Mouse (Mus musculus): ENCODE data around the gene Gm10300.
A peak's percentile ranks its signal among the peaks of the same experiment; 100 is the strongest.

The Gm10300 gene

DNA sequence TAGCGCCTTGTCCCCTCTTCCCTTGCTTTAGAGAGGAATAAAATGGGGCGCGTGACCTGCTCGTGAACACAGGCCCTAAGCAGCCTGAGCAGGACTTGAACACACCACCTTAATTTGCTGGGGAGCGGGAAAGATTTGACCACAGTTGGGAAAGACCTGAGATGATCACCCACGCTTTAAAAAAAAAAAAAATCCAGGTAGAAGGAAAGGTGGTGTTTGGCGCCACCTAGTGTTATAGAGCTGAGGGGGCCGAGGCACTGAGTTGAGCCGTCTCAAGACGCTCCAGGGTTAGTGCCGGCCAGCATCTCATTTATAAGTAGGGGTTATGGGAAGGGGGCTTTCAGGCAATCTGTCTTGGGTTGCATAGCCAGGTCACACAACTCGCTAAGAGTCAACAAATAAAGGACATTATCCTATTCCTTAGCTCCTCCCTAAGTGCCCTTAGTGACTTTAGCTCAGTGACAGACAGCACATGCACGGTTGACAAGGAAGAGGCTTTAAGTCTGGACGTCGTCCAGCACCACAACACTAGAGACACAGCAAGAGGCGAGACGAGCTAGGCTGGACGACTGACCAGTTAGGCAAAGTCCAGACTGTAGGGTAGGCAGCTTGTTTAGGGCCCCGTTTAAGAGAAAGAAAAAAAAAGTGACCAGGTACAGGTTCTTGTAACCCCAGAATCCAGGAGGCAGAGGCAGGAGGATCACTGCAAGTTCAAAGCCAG, 5.2 kb downstream of the Gm10300 start:
- DNase-seq, result peak; percentile 82

DNA sequence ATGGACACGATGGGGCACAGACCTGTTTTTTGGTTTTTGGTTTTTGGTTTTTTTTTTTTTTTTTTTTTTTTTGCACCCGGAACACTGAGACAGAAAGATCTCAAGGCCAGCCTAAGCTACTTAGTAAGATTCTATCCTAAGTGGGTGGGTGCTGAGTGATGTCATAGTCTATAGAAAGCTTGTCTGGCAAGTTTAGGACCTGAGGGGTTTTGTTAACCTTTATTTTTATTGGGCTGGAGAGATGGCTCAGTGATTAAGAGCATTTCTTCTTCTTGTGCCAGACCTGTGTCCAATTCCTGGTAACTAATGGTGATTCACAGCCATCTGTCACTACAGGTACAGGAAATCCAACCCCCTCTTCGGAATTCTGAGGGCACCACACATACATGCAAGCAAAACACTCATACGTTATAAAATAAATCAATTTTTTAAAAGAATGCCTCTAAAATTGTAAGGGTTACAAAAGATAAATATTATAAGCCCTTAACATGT, 6.0 kb downstream of the Gm10300 start:
- DNase-seq, result no peak

DNA sequence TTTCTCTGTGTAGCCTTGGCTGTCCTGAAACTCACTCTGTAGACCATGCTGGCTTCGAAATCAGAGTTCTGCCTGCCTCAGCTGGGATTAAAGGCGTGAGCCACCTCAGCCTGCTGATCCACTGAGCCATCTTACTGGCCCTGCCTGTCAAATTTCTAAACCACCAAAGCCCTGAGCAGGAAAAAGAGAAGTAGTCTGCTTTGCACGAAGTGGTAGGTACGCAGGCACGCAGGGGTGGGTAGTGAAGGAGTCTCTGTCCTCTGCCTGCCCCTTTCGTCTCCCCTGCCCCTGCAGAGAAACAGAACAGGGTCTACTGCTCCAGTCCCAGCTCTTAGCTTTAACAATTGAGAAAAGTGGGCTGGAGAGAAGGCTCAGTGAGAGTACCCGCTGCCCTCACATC, 10.6 kb downstream of the Gm10300 start:
- DNase-seq, result no peak

DNA sequence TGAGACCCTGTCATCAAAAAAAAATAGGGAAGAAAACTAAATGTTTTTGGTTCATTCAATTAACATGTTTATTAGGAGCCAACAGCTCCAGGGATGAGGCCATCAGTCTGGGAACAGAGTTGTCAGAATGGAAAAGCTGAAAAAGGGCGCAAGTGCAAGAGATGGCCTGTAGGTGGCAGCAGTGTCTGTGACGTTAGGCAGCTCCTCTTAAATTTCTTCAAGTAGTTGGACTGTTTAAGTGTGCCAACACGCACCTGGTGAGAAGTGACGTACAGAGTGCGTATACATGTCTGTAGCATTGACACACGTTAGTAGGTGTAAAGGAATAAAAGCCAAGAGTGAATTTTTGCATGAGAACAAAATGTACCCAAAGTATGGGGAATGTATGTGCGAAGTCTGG, 14.4 kb downstream of the Gm10300 start:
- DNase-seq, result peak; percentile 58

DNA sequence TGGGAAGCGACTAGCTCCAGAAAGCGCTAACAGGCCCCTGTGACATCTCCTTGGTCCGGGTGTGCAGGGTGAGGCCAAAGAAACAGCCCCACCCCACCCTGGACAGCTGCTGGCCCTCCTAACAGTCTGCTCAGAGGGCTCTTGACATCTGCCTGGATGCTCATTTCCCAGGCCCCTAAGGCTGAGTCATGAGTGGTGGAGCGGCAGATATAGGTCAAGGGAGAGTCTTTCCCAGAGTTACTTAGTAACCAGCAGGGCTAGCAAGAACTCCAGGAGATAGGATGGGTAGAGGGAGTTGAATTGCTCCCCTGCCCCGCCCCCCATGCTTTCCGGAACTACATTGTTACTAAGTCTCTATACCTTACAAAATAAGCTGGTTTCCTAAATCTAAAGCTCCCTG, 18.6 kb downstream of the Gm10300 start:
- DNase-seq, result no peak

DNA sequence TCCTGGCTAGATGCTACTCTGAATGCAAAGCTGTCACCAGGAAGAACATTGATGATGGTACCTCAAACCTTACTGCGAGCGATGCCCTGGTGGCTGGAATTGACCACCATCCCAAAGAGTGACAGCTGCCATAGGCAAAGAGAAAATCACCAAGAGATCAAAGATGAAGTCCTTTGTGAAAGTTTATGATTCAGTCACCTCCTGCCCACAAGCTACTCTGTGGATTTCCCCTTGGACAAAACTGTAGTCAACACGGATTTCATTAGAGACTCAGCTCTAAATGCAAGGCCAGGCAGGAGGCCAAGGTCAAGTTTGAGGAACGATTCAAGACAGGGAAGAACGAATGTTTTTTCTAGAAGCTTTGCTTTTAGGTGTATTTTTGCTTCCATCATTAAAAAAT, 19.4 kb downstream of the Gm10300 start:
- DNase-seq, result no peak

DNA sequence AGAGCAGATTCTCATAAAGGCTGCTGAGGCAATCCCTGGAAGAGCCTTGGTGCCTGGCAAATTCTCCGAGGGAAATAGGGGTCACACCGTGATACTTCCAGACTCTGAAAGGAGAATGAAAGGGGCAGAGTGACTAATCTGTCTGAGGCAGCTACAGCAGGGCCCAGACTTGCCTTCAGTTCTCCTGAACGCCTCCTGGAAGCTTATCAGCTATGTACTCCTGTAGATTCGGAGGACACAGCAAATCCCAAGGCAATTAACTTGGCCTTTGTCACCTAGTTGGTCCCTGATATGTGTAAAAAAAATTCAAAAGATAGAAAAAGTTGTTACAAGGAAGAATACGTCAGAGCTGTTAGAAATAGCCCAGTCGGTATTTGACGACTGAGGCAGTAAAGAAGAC, 20.5 kb downstream of the Gm10300 start:
- no peak for DNase-seq

DNA sequence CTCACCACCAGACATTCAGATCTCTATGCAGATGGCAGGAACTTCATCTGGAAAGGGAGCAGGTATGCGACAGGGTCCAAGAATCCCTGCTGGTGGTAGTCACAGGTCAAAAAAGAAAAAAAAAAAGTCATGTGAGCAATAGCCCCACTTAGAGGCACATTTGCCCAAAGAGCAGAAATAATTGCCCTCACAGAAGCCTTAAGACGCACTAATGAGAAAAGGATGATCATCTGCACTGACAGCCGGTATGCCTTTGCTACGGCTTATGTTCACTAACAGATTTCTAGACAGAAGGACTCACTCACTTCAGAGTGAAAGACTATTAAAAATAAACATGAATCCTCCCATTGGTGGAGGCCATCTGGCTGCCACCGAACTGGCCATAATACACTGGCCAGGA, 25.1 kb downstream of the Gm10300 start:
- DNase-seq, result no peak

DNA sequence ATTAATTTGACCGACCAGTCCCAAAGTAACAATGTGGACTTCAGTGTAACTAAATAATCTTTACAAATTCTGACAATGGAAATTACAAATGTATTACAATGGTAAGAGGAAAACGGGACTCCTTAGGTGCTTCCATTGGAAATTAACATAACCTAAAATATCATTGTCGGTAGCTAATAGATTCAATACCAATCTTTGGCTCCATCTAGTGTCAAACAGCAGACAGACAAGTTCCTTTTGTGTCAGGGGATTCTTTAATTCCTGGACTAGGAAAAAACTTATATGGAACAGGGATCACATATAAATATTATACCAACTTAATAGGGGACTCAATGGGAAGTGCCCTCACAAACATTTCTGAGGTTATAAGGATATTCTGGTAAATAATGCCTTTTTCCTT, 26.7 kb downstream of the Gm10300 start:
- no peak for DNase-seq

DNA sequence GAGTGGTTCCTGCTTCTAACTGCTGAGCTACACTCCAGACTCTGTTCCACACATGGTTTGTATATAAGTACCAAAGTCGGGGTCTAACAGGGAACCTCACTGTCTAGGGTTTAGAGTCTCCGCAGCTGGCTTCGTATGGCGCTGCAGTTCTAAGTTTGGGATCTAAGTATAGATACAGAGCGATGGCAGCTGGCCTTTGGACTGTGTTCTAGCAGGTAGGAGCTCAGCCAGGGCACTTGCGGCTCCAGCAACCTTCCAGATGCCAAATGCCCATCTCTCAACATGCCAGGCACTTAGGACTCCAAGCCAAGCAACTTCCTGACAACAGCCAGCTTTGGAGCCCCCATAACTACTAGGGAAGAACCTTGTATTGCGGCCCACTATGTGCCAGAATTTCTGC, 33.7 kb downstream of the Gm10300 start:
- no peak for DNase-seq

DNA sequence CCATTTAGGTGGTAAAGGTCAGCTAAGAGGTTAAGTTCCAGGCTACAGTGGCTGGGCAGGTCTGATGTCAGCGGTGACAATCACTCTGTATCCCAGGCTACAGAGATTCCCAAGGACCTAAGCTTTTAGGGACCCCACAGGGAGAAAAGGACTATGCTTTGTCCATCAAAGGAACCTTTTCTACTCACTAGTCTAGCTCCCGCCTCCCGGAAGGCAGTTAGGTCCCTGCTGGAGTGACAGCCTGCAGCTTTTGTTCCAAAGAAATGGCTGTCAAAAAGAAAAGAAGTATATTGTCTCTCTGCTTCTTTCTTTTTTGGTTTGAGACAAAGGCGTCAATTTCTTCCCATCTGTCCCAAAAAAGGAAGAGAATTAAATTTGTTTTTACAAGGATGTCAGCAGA, 36.7 kb downstream of the Gm10300 start:
- no peak for DNase-seq

DNA sequence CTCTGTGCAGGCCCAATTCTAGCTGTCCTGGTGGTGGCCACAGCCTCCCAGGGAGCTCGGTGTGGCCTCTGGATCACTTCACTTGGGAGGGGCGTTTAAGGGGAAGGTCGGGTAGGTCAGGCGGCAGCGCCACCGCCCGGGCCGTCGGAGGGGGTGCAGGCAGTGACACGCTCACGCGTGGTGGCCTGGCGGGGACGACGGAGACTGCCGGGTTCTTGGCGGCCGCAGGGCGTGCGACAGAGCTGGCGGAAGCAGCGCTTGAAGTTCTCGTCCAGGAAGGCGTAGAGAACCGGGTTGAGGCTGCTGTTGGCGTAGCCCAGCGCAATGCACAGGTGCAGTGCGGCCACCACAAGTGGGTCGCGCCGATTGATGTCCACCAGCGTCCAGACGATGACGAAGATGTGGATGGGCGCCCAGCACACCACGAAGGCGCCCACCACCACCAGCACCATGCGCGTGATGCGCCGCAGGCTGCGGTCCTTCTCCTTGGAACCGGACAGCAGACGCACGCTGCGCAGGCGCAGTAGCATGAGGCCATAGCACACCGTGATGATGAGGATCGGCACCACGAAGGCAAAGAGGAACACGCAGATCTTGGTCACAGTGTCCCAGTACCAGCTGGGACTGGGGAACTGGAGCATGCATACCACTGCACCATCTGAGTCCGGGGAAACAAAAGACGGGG, 39.1 kb downstream of the Gm10300 start:
- DNase-seq, result no peak

DNA sequence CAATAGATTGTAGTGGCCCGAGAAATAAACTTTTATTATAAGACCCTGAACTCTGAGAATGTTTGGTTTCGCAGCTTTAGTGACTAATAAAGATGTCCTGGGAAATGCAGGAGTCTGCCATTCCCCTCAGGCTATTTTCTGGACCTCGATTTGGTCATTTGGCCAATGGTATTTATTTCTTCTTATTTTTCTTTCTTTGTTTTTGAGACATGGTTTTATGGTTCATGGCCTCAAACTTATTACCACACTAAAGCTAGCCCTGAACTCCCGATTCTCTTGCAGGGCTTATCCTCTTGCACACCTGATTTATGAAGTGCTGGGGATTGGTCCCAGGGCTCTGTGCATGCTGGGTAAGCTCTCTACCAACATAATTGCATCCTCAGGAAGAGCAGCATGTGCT, 41.8 kb downstream of the Gm10300 start:
- DNase-seq, result no peak

DNA sequence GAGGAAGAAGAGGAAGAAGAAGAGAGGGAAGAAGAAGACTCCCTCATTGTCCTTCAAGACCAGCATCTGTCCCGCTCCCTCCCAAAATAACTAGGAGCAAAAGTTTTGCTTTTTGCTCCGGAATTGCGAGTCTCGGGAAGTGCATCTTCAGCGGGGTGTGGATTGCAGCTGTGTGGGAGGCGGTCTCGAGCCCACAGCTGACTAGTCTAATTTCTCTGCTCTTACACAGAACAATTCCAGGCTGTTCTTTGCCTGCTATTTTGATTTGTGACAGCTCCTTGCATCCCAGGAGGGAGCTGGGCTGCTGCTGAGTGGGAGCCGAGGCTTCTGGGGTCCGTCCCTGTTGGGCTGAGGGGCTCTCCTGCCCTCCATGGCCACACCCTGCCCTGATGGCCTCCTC, 45.1 kb downstream of the Gm10300 start:
- no peak for DNase-seq

DNA sequence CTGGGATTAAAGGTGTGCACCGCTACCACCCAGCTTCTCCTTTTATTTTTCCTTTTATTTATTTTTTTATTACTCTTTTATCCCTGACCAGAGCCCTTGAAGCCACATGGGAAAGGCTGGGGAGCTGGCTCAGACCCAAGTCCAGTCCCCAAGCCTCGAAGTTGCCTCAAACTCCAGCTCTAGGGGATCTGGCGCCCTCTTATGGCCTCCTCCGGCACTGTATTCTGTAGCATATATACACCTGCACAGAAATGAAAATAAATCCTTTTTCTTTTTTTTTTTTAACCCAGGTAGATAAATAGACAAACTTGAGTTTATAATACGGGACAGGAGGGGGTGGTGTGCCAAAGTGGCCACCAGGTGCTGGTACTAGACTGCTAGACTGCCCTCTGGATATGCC, 47.2 kb downstream of the Gm10300 start:
- DNase-seq, result no peak

DNA sequence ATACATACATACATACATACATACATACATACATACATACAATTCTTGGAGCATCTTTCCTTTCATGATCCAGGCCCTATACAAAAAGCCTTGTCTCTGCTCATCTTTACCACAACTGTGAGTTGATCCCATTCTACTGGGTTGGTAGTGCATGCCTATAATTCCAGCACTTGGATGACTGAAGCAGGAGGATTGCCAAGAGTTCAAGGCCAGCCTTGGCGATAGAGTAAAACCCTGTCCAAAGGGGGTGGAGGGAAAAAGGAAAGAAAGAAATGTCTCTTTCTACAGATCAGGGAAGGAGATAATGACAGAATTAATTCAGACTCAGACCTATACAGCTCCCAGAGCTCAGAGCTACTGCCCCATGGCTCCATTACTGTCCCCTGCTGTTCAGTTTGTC, 48.7 kb downstream of the Gm10300 start:
- no peak for DNase-seq
